Mouse (Mus musculus): Measurements from ENCODE around the gene Col6a2.

Gene Col6a2

DNA sequence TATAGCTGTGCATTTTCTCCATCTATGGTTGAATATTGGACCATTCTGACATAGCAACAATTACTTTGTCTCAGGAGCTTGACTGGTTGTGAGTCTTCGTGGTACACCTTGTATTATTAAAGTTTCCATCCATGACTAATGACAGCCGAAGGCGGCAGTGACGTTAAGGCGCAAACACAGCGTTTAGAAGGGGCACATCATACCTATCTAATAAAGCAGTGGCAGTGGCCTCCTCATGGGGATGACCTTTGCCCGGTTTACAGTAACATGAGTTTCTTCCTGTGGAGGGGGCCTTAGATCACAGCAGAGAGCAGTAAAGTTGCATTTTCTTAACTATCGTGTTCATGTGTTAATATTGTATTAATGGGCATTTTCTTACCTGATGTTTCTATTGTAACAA lies 75.2 kb downstream of the Col6a2 start:
- no peak for DNase-seq (ENCODE audit: low read depth, low spot score)

DNA sequence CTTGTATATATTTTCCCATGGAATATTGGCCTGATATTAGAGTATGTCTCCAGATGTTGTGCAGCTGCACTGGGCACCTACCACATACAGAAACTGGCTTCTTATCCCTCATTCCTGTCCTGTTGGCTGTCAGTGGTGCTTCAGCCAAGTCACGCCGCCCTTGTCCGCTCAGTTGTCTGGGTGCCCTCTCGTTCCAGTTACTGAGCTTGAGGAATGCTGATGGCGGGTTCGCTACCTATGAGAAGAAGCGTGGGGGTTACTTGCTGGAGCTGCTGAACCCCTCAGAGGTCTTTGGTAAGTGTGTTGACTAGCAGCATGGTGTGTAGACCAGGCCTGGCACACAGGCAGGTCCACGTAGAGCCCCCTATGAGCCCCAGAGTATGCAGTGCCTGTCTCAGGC lies 76.9 kb downstream of the Col6a2 start:
- DNase-seq (ENCODE audit: low read depth, low spot score), result no peak

Data from retina, adult 2 months (tissue).